Comparison of ENCODE assay signal across 8 mouse cellular contexts in genomic region chr1:30740831-30741230, GRCm38 (mm10).
DNase-seq lines count a peak whose midpoint lies in the region; ATAC-seq lines count a peak whose summit lies in the region.

No protein-coding gene starts in this region.

- H3K4me3 ChIP-seq in neural tube, embryonic 14.5 days (ENCODE audit: low read depth, low read length), result no peak overlapping the region

- no peak overlapping the region for H3K27ac ChIP-seq in neural tube, embryonic 14.5 days (ENCODE audit: low read depth, low read length)

- no peak overlapping the region for H3K9ac ChIP-seq in neural tube, embryonic 14.5 days (replicated peaks; ENCODE audit: low read depth, low read length)

- peak; percentile 65; the same call in 1 of the 2 replicates for ATAC-seq in neural tube, embryonic 14.5 days (ENCODE audit: low read depth)

- no peaks in the 10 kb centered on the region for H3K36me3 ChIP-seq in neural tube, embryonic 14.5 days (ENCODE audit: control insufficient read depth, insufficient read depth, low read length)

- H3K4me1 ChIP-seq in neural tube, embryonic 14.5 days (ENCODE audit: control insufficient read depth, insufficient read depth, low read length), result no peaks in the 10 kb centered on the region

- no peak overlapping the region for H3K4me2 ChIP-seq in neural tube, embryonic 14.5 days (ENCODE audit: low read depth, low read length)

- WGBS in neural tube, embryonic 14.5 days, result 78% methylated on average over 3 of the region's 3 CpGs

- DNase-seq in cerebellum, postnatal 10 days, result peak; percentile 73 to 75
- no peak for DNase-seq in cerebellum, adult 11-12 months
- DNase-seq in neural tube, embryonic 10.5 days (ENCODE audit: extremely low spot score, low spot score), result no peak
- peak; percentile 45 to 60 for DNase-seq in left cerebral cortex, adult 8-10 months (ENCODE audit: low spot score in 2 of 2)
- DNase-seq in right cerebral cortex, postnatal 25 days, result peak; percentile 59
- no peak for DNase-seq in gastrocnemius, postnatal 10 days
- no peak for DNase-seq in spleen, postnatal 36 days (ENCODE audit: low spot score in 2 of 2)

- H3K27me3 ChIP-seq in neural tube, embryonic 14.5 days (ENCODE audit: control insufficient read depth, insufficient read depth, low read length), result no peaks in the 10 kb centered on the region

- no peaks in the 10 kb centered on the region for H3K9me3 ChIP-seq in neural tube, embryonic 14.5 days (ENCODE audit: control insufficient read depth, low read length)

Comparison
In these comparisons a context has a peak if more than half of its experiments do, and no peak if none do; other contexts are left out.
1. DNase-seq: peak in cerebellum, postnatal 10 days (2 of 2), left cerebral cortex, adult 8-10 months (2 of 2) and right cerebral cortex, postnatal 25 days (single experiment); none in cerebellum, adult 11-12 months (single experiment), neural tube, embryonic 10.5 days (single experiment), gastrocnemius, postnatal 10 days (single experiment) and spleen, postnatal 36 days (0 of 2).